19 mouse cellular contexts compared by ENCODE assay signal in genomic region chr9:61233251-61233650, GRCm38 (mm10).
"Had no signal": no experiment of that assay in that cellular context is flagged by ENCODE, and none has a peak within 500 bp of the region (broad histone marks: within the 10 kb centered on the region; RNA-seq: fewer than 3 reads in every experiment).

No protein-coding gene starts in this region.

- H3K9ac ChIP-seq: intestine, embryonic 15.5 days; kidney, embryonic 15.5 days; limb, embryonic 13.5 days; liver, embryonic 12.5 days; liver, embryonic 15.5 days; lung, embryonic 15.5 days; midbrain, embryonic 13.5 days had no signal

- H3K27me3 ChIP-seq: intestine, embryonic 15.5 days; liver, embryonic 15.5 days had no signal

- H3K4me1 ChIP-seq: liver, embryonic 12.5 days; liver, embryonic 15.5 days had no signal

- ATAC-seq: intestine, embryonic 15.5 days; liver, embryonic 12.5 days; midbrain, embryonic 13.5 days; midbrain, embryonic 16.5 days had no signal

- H3K36me3 ChIP-seq: intestine, embryonic 15.5 days; kidney, embryonic 15.5 days; limb, embryonic 10.5 days; limb, embryonic 13.5 days; liver, embryonic 12.5 days; liver, embryonic 15.5 days; lung, embryonic 15.5 days; midbrain, embryonic 13.5 days had no signal

- H3K4me2 ChIP-seq: intestine, embryonic 15.5 days; kidney, embryonic 15.5 days; limb, embryonic 13.5 days; liver, embryonic 12.5 days; liver, embryonic 15.5 days; lung, embryonic 15.5 days; midbrain, embryonic 13.5 days had no signal

- H3K9me3 ChIP-seq: intestine, embryonic 15.5 days; kidney, embryonic 15.5 days; limb, embryonic 10.5 days; limb, embryonic 13.5 days; liver, embryonic 12.5 days; liver, embryonic 15.5 days; lung, embryonic 15.5 days; midbrain, embryonic 13.5 days had no signal

- H3K4me3 ChIP-seq: intestine, embryonic 15.5 days; kidney, embryonic 15.5 days; limb, embryonic 10.5 days; limb, embryonic 13.5 days; liver, embryonic 12.5 days; liver, embryonic 15.5 days; lung, embryonic 15.5 days; midbrain, embryonic 13.5 days; myocyte had no signal

- DNase-seq: kidney, adult 11 months; kidney, adult 8-10 months; kidney, postnatal 10 days; kidney, postnatal 36 days; liver; lung, adult 18-20 months; lung, postnatal 10 days; lung, postnatal 36 days had no signal

- H3K27ac ChIP-seq: intestine, embryonic 15.5 days; kidney, embryonic 15.5 days; limb, embryonic 10.5 days; limb, embryonic 13.5 days; liver, embryonic 12.5 days; liver, embryonic 15.5 days; lung, embryonic 15.5 days; midbrain, embryonic 13.5 days; stomach, postnatal 0 days had no signal
